Mouse (Mus musculus): ENCODE results near the gene Lcn4. TPM values are rescaled to one million over a fixed set of nuclear protein-coding genes. Genes with fewer than 3 reads are reported as not detected.
A peak's percentile ranks its signal among the peaks of the same experiment; 100 is the strongest.

The Lcn4 gene
- total and polyA plus RNA-seq, 3 experiments = not detected

- intact Hi-C loops (cut with DNase I) = loop anchor here (10.0 kb wide), 1 partner anchor 261 kb away; the partner anchor contains the start of gene Surf6
- 69% methylated on average over 2 of the region's 2 CpGs for WGBS
- H3K9ac ChIP-seq (ENCODE audit: low read depth, low read length) = no peak overlapping the region
- no peaks in the 10 kb centered on the region for H3K79me2 ChIP-seq (replicated peaks; ENCODE audit: control insufficient read depth, insufficient read depth, low read length)
- H3K4me1 ChIP-seq (ENCODE audit: control insufficient read depth, insufficient read depth, low read length) = peaks cover 8% of the 10 kb centered on the region
- H3K27me3 ChIP-seq (ENCODE audit: control insufficient read depth, insufficient read depth, low read length) = no peaks in the 10 kb centered on the region
- no peak overlapping the region for H3K27ac ChIP-seq
- no peak overlapping the region for H3K4me3 ChIP-seq
- H3K36me3 ChIP-seq (ENCODE audit: control insufficient read depth, insufficient read depth, low read length) = peaks cover under 1% of the 10 kb centered on the region; the same call in 1 of the 2 replicates
- TF ChIP-seq EP300 (IDR thresholded peaks at IDR 0.05; ENCODE audit: insufficient read depth, low read depth, low read length) (no peak), POLR2A (IDR thresholded peaks at IDR 0.05; ENCODE audit: insufficient read depth, low read depth, low read length) (no peak), CTCF (IDR thresholded peaks at IDR 0.05) (peak; percentile 52)
- no peak for DNase-seq
Measured at GRCm38 (mm10) chr2:26643942-26644341, 27.1 kb downstream of the Lcn4 start.

GRCm38 (mm10) chr2:26641006-26641647 lies 30.0 kb downstream of the Lcn4 start:
- no peak for TF ChIP-seq EP300 (IDR thresholded peaks at IDR 0.05; ENCODE audit: insufficient read depth, low read depth, low read length)
- Histone ChIP-seq H3K27ac (peak overlapping the region; percentile 88), H3K9ac (ENCODE audit: low read depth, low read length) (no peak overlapping the region), H3K36me3 (ENCODE audit: control insufficient read depth, insufficient read depth, low read length) (peaks cover 7% of the 10 kb centered on the region), H3K4me1 (ENCODE audit: control insufficient read depth, insufficient read depth, low read length) (peaks cover 12% of the 10 kb centered on the region), H3K4me3 (no peak overlapping the region), H3K27me3 (ENCODE audit: control insufficient read depth, insufficient read depth, low read length) (no peaks in the 10 kb centered on the region), H3K79me2 (replicated peaks; ENCODE audit: control insufficient read depth, insufficient read depth, low read length) (no peaks in the 10 kb centered on the region)
- intact Hi-C loops (cut with DNase I) = loop anchor here (2.0 to 10.0 kb wide), 3 partner anchors 38 to 264 kb away; partner anchors contain the start of genes Sec16a and Surf6
- DNase-seq = no peak
- 74% methylated on average over 7 of the region's 7 CpGs for WGBS

DNA sequence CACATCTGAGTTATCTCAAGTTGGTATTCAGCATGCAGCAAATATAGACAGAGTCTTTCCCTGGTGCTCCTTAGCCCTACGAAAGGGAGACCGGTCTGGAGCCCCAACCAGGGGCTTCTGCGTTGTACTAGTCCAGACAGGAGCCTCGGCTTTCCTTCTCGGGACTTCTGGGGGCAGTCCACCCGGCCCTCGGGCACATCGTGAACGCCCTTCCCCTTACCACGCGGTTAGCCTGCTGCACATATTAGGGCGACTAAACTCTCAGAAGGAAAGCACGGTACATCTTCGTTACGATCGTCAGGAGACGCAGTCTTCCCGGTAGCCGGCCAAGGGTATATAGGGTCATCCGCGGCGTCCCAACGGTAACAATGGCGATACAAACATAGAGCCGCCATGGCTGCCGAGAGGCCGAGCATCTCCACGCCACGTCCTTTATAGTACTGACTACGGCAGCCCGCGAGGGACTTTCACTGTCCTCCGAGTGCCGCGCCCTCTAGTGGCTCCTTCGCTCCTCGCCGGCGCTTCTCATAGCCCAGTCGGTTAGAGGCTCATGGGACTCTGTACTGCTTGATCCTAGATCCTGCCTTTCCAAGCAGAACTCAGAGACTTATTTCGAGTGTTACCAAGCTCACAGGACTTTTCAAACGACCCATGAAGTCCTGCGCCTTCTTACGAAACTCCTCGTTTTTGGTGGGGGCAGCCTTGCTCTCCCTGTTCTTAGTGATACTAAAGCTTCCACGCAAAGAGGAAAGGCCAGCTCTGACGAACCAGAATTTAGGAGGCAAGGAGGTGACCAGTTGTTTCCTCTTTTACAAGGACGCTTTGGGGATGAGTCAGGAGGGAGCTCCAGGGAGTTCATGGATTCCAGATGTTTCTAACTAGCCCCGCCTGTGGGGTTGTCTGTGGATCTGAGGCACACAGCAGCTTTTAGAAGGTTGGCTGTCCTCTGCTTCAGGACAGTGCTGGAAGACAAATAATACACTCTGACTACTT lies 30.9 kb downstream of the Lcn4 start:
- intact Hi-C loops (cut with DNase I) = loop anchor here (2.0 to 10.0 kb wide), 3 partner anchors 37 to 265 kb away; partner anchors contain the start of genes Sec16a and Surf6
- WGBS = 3% methylated on average over 49 of the region's 49 CpGs
- Histone ChIP-seq H3K79me2 (replicated peaks; ENCODE audit: control insufficient read depth, insufficient read depth, low read length) (no peaks in the 10 kb centered on the region), H3K27me3 (ENCODE audit: control insufficient read depth, insufficient read depth, low read length) (no peaks in the 10 kb centered on the region), H3K9ac (ENCODE audit: low read depth, low read length) (peak overlapping the region; percentile 65), H3K4me3 (peak overlapping the region; percentile 87), H3K27ac (peak overlapping the region; percentile 88), H3K4me1 (ENCODE audit: control insufficient read depth, insufficient read depth, low read length) (peaks cover 12% of the 10 kb centered on the region), H3K36me3 (ENCODE audit: control insufficient read depth, insufficient read depth, low read length) (peaks cover 7% of the 10 kb centered on the region)
- peak; percentile 96 to 99 for DNase-seq
- TF ChIP-seq POLR2A (IDR thresholded peaks at IDR 0.05; ENCODE audit: insufficient read depth, low read depth, low read length) = peak; percentile 99
- TF ChIP-seq CTCF (IDR thresholded peaks at IDR 0.05) = peak; percentile 100; the same call in 1 of the 2 replicates
- TF ChIP-seq EP300 (IDR thresholded peaks at IDR 0.05; ENCODE audit: insufficient read depth, low read depth, low read length) = peak; percentile 92

GRCm38 (mm10) chr2:26639083-26639482 lies 32.0 kb downstream of the Lcn4 start:
- Histone ChIP-seq H3K4me1 (ENCODE audit: control insufficient read depth, insufficient read depth, low read length) (peaks cover 8% of the 10 kb centered on the region), H3K27ac (peak overlapping the region; percentile 2; the same call in 1 of the 2 replicates), H3K27me3 (ENCODE audit: control insufficient read depth, insufficient read depth, low read length) (no peaks in the 10 kb centered on the region), H3K9ac (ENCODE audit: low read depth, low read length) (peak overlapping the region; percentile 34; the same call in 1 of the 2 replicates), H3K4me3 (peak overlapping the region; percentile 87), H3K79me2 (replicated peaks; ENCODE audit: control insufficient read depth, insufficient read depth, low read length) (no peaks in the 10 kb centered on the region), H3K36me3 (ENCODE audit: control insufficient read depth, insufficient read depth, low read length) (peaks cover 7% of the 10 kb centered on the region)
- peak; percentile 66 for TF ChIP-seq CTCF (IDR thresholded peaks at IDR 0.05)
- 0 out of 2 replicates have a peak, but pooled peaks have one; percentile 19 for TF ChIP-seq EP300 (IDR thresholded peaks at IDR 0.05; ENCODE audit: insufficient read depth, low read depth, low read length)
- no peak for TF ChIP-seq POLR2A (IDR thresholded peaks at IDR 0.05; ENCODE audit: insufficient read depth, low read depth, low read length)
- DNase-seq = peak in 1 of 2 experiments; percentile 51
- intact Hi-C loops (cut with DNase I) = no loop called here
- 4% methylated on average over 8 of the region's 8 CpGs for WGBS

DNA sequence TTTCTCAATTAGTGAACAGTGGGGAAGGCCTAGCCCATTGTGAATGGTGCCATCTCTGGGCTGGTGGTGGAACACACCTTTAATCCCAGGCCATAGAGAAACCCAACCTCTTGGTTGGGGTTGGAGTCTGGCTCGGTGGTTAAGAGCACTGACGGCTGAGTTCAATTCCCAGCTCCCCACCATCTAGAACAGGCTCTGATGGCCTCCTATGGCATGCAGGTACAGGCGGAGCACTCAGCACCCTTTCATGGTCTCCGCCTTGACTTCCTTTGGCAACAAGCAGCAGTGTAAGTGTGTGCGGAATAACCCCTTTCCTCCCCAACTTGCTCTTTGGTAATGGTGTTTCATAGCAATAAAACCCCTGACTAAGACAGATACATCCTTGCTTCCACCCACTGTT lies 32.5 kb downstream of the Lcn4 start:
- TF ChIP-seq POLR2A (IDR thresholded peaks at IDR 0.05; ENCODE audit: insufficient read depth, low read depth, low read length) (no peak), EP300 (IDR thresholded peaks at IDR 0.05; ENCODE audit: insufficient read depth, low read depth, low read length) (no peak), CTCF (IDR thresholded peaks at IDR 0.05) (no peak)
- no peaks in the 10 kb centered on the region for H3K79me2 ChIP-seq (replicated peaks; ENCODE audit: control insufficient read depth, insufficient read depth, low read length)
- no peak for DNase-seq
- H3K4me3 ChIP-seq = peak overlapping the region; percentile 87
- peaks cover 7% of the 10 kb centered on the region for H3K36me3 ChIP-seq (ENCODE audit: control insufficient read depth, insufficient read depth, low read length)
- 61% methylated on average over 5 of the region's 5 CpGs for WGBS
- H3K4me1 ChIP-seq (ENCODE audit: control insufficient read depth, insufficient read depth, low read length) = peaks cover 8% of the 10 kb centered on the region
- intact Hi-C loops (cut with DNase I) = no loop called here
- H3K27ac ChIP-seq = peak overlapping the region; percentile 2; the same call in 1 of the 2 replicates
- H3K27me3 ChIP-seq (ENCODE audit: control insufficient read depth, insufficient read depth, low read length) = no peaks in the 10 kb centered on the region
- H3K9ac ChIP-seq (ENCODE audit: low read depth, low read length) = peak overlapping the region; percentile 34; the same call in 1 of the 2 replicates

All from heart, adult 2 months (tissue).